Mouse (Mus musculus) neural tube, embryonic 12.5 days (tissue): ENCODE results near the gene Nav2. TPM values are rescaled to one million over a fixed set of nuclear protein-coding genes. Genes with fewer than 3 reads are reported as not detected.

Source experiments
- ATAC-seq: fragments of 200-750 bp; cut with Nextera tagmentation; 2 replicates; pipeline ENCODE4 v1.8.0; 2017; ENCODE audit warnings: low read depth, mild to moderate bottlenecking, moderate TSS enrichment, moderate library complexity; ENCODE audit not compliant: low FRiP score
- H3K27ac ChIP-seq: fragments of 300-500 bp; sonication (generic); 2 replicates; pipeline ENCODE4 v1.5.1; 2016
- H3K27me3 ChIP-seq: fragments of 300-500 bp; sonication (generic); replicated peaks from 2 replicates; pipeline ENCODE4 v1.6.1; 2016; ENCODE audit warnings: mild to moderate bottlenecking
- H3K36me3 ChIP-seq: fragments of 300-500 bp; sonication (generic); 2 replicates; pipeline ENCODE4 v1.6.1; 2016; ENCODE audit warnings: mild to moderate bottlenecking
- H3K4me1 ChIP-seq: fragments of 300-500 bp; sonication (generic); 2 replicates; pipeline ENCODE4 v1.6.1; 2016
- H3K4me2 ChIP-seq: fragments of 300-500 bp; sonication (generic); replicated peaks from 2 replicates; pipeline ENCODE4 v1.6.1; 2016; ENCODE audit warnings: mild to moderate bottlenecking
- H3K4me3 ChIP-seq: fragments of 300-500 bp; sonication (generic); 2 replicates; pipeline ENCODE4 v1.5.1; 2016
- H3K9ac ChIP-seq: fragments of 300-500 bp; sonication (generic); 2 replicates; pipeline ENCODE4 v1.6.1; 2016; ENCODE audit warnings: mild to moderate bottlenecking
- H3K9me3 ChIP-seq: fragments of 300-500 bp; sonication (generic); 2 replicates; pipeline ENCODE4 v1.6.1; 2016; ENCODE audit warnings: mild to moderate bottlenecking
- WGBS: fragments of 180-500 bp; shearing (Covaris S2); methylation state at CpG from one replicate; pipeline ENCODE4 v1.1.7; 2016; 5-methylcytosine and 5-hydroxymethylcytosine counted together
- polyA plus RNA-seq: library from polyadenylated mRNA; unstranded; fragments of >200 nt; fragmentation: Nextera tagmentation; extraction: Ambion mirVana; gene quantifications from 2 replicates; pipeline ENCODE4 v1.2.1, GENCODE M21; 2016

Gene Nav2
- polyA plus RNA-seq, 1 experiment from 2014 or later = 25.2 TPM

GRCm38 (mm10) chr7:49159646-49160555 is 251.4 kb downstream of the Nav2 start:
- Histone ChIP-seq H3K36me3 (no peaks in the 10 kb centered on the region), H3K4me1 (peaks cover 22% of the 10 kb centered on the region), H3K4me2 (no peak overlapping the region), H3K4me3 (no peak overlapping the region), H3K27ac (no peak overlapping the region), H3K9ac (no peak overlapping the region), H3K9me3 (peaks cover 13% of the 10 kb centered on the region), H3K27me3 (no peaks in the 10 kb centered on the region)
- ATAC-seq = no peak
- WGBS = 80% methylated on average over 18 of the region's 18 CpGs

DNA sequence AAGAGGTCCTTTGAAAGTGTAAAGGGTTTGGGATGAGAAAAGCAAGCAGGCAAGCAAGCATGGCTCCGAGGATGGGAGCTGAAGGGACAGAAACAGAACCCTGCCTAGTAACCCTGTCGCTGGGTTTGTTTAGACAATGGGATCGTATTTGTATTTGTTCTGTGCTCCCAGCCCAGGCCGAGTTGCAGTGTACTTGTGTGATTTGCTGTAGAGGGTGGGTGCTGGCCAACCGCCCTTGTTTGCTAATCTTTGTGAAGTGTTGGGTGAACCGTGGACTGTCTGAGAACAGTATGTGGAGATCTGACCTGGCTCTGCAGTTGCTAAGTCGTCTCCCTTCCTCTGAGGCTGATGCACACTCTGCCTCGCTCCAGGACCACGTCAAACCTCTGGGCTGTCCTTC is 253.6 kb downstream of the Nav2 start:
- no peaks in the 10 kb centered on the region for H3K27me3 ChIP-seq
- peaks cover 25% of the 10 kb centered on the region for H3K4me1 ChIP-seq
- no peak overlapping the region for H3K9ac ChIP-seq
- WGBS = 50% methylated on average over 9 of the region's 9 CpGs
- no peak for ATAC-seq
- H3K9me3 ChIP-seq = no peaks in the 10 kb centered on the region
- no peak overlapping the region for H3K27ac ChIP-seq
- no peaks in the 10 kb centered on the region for H3K36me3 ChIP-seq
- H3K4me3 ChIP-seq = no peak overlapping the region
- no peak overlapping the region for H3K4me2 ChIP-seq

- Histone ChIP-seq H3K9ac (no peak overlapping the region), H3K4me3 (no peak overlapping the region), H3K36me3 (no peaks in the 10 kb centered on the region), H3K9me3 (no peaks in the 10 kb centered on the region), H3K4me2 (no peak overlapping the region), H3K27me3 (no peaks in the 10 kb centered on the region), H3K27ac (no peak overlapping the region), H3K4me1 (peaks cover 22% of the 10 kb centered on the region)
- no peak for ATAC-seq
- 50% methylated on average over 11 of the region's 11 CpGs for WGBS
These were observed 255.3 kb downstream of the Nav2 start for GRCm38 (mm10) chr7:49163789-49164188.

DNA sequence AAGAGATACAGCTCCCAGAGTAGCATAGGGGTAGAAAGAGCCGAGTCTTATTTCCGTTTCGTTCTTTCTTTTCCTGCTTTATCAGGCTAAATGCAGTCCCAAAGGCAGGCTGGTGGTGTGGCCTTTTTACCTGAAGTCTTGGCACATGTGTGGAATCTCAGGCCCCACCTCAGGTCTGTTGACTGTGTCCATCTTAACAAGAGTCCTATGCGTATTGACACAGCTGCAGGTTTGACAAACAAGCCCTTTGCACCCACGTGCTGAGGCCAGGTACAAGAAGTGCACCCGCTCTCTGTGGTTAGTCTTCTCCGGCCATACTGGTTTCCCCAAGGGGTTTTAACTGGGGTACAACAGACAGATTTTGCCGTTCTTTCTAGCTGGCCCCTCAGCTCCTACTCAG is 256.4 kb downstream of the Nav2 start:
- Histone ChIP-seq H3K36me3 (no peaks in the 10 kb centered on the region), H3K4me2 (no peak overlapping the region), H3K27ac (no peak overlapping the region), H3K9me3 (no peaks in the 10 kb centered on the region), H3K27me3 (no peaks in the 10 kb centered on the region), H3K4me1 (peaks cover 24% of the 10 kb centered on the region), H3K4me3 (no peak overlapping the region), H3K9ac (no peak overlapping the region)
- WGBS = 92% methylated on average over 8 of the region's 8 CpGs
- ATAC-seq = no peak

DNA sequence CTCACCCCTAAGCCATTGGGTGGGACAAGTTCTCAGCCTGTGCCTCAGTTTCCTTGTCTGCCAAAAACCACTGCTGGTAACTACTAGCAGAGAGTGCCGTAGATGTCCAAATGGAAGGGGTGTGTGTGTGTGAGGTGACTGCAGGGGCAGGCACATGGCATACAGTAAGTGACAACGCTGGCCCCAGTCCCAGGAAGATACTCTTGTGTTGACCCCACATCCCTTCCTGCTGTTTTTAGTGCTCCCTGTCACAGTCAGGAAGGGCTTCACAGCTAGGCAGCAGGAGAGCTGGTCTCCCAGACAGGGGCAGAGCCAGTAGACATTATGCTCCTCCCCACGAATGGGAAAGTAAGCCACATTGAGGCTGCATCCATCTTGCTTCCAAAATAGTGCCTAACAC is 264.4 kb downstream of the Nav2 start:
- ATAC-seq = no peak
- no peaks in the 10 kb centered on the region for H3K9me3 ChIP-seq
- H3K4me1 ChIP-seq = peaks cover 20% of the 10 kb centered on the region
- no peak overlapping the region for H3K4me3 ChIP-seq
- H3K9ac ChIP-seq = no peak overlapping the region
- no peaks in the 10 kb centered on the region for H3K27me3 ChIP-seq
- no peak overlapping the region for H3K4me2 ChIP-seq
- no peaks in the 10 kb centered on the region for H3K36me3 ChIP-seq
- H3K27ac ChIP-seq = no peak overlapping the region
- WGBS = 66% methylated on average over 3 of the region's 3 CpGs

DNA sequence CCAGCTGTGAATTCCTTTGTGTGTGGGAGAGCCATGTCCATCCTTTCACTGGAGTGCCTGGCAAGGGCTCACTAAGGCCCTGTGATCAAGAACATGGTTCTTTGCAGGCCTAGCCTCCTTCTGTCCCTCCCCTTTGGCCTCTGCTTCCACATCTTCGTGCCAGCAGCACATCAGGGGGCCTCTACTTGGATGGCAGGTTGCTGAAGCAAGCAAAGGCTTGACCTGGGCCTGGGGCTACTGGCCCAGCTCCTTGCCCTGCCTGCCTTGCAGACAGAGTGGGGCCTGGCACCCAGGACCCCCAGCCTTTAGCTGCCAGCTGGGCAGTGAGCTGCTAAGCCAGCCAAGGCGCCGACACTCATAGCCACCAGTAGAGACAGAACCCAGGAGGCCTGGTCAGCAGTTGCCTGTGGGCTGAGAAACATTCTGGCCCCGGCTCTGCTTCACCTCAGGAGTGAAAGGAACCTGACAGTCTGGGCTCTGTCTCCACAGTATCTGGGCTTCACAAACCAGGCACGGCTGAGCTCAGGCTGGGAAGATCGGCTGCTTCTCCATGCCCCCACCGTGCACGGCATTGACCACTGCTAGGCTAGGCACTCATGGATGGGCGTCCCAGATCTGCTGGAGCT is 267.4 kb downstream of the Nav2 start:
- H3K36me3 ChIP-seq = no peaks in the 10 kb centered on the region
- H3K27me3 ChIP-seq = no peaks in the 10 kb centered on the region
- no peak for ATAC-seq
- no peaks in the 10 kb centered on the region for H3K9me3 ChIP-seq
- H3K27ac ChIP-seq = no peak overlapping the region
- H3K9ac ChIP-seq = 0 out of 2 replicates have a peak overlapping the region, but pooled peaks have one; percentile 6
- no peak overlapping the region for H3K4me3 ChIP-seq
- WGBS = 79% methylated on average over 9 of the region's 9 CpGs
- peaks cover 16% of the 10 kb centered on the region for H3K4me1 ChIP-seq
- no peak overlapping the region for H3K4me2 ChIP-seq

- H3K9ac ChIP-seq = no peak overlapping the region
- peaks cover 17% of the 10 kb centered on the region for H3K4me1 ChIP-seq
- no peaks in the 10 kb centered on the region for H3K9me3 ChIP-seq
- H3K36me3 ChIP-seq = no peaks in the 10 kb centered on the region
- ATAC-seq = no peak
- no peak overlapping the region for H3K4me3 ChIP-seq
- H3K27me3 ChIP-seq = no peaks in the 10 kb centered on the region
- H3K27ac ChIP-seq = no peak overlapping the region
- WGBS = 87% methylated on average over 21 of the region's 21 CpGs
- no peak overlapping the region for H3K4me2 ChIP-seq
These were observed 268.2 kb downstream of the Nav2 start for GRCm38 (mm10) chr7:49176590-49177201.

DNA sequence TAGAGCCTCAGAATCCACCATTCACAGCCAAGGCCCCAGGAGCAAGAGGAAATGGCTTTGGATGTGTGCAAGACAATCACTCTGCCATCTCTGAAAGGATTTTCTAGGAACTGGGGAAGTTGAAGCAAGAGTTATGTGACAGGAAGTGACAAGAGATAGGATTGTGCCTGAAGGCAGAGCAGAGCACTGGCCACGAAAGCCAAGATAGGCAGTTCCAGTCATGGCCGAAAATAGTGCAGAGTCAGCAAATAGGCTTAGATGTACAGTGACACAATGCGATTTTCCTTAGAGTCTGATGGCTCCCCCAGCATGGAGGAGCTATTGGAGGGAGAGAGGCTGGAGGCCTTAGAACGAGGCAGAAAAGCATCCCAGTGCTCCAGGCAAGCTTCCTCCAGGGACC is 269.7 kb downstream of the Nav2 start:
- no peak for ATAC-seq
- H3K27ac ChIP-seq = no peak overlapping the region
- no peaks in the 10 kb centered on the region for H3K27me3 ChIP-seq
- no peaks in the 10 kb centered on the region for H3K9me3 ChIP-seq
- H3K36me3 ChIP-seq = no peaks in the 10 kb centered on the region
- 84% methylated on average over 4 of the region's 4 CpGs for WGBS
- H3K9ac ChIP-seq = no peak overlapping the region
- no peak overlapping the region for H3K4me3 ChIP-seq
- H3K4me1 ChIP-seq = peaks cover 19% of the 10 kb centered on the region
- H3K4me2 ChIP-seq = no peak overlapping the region

DNA sequence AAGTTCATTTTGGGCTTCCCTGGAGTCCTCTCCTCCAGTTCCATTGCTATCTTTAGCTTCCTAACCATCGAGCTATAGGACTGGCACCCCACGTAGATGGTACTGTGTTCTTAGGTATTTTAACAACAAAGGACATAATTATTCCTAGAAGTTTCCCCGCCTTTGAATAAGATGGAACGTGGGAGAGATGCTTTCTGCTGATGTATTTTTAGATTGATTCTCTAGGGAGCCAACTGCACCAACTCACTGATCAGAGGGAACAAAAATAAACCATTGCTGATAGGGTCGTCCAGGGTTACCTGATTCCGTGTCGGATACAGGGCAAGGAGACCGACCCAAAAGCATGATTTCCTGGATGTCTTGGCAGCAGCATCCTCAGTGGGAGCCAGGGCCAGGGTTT is 272.5 kb downstream of the Nav2 start:
- H3K4me3 ChIP-seq = no peak overlapping the region
- no peak for ATAC-seq
- H3K27ac ChIP-seq = no peak overlapping the region
- no peaks in the 10 kb centered on the region for H3K27me3 ChIP-seq
- peaks cover 26% of the 10 kb centered on the region for H3K4me1 ChIP-seq
- H3K36me3 ChIP-seq = no peaks in the 10 kb centered on the region
- WGBS = 82% methylated on average over 8 of the region's 8 CpGs
- no peaks in the 10 kb centered on the region for H3K9me3 ChIP-seq
- no peak overlapping the region for H3K4me2 ChIP-seq
- H3K9ac ChIP-seq = no peak overlapping the region

GRCm38 (mm10) chr7:49182427-49182826 is 273.9 kb downstream of the Nav2 start:
- no peaks in the 10 kb centered on the region for H3K27me3 ChIP-seq
- 89% methylated on average over 5 of the region's 5 CpGs for WGBS
- H3K9me3 ChIP-seq = no peaks in the 10 kb centered on the region
- no peak overlapping the region for H3K9ac ChIP-seq
- no peak overlapping the region for H3K4me3 ChIP-seq
- H3K36me3 ChIP-seq = no peaks in the 10 kb centered on the region
- no peak for ATAC-seq
- H3K27ac ChIP-seq = no peak overlapping the region
- H3K4me1 ChIP-seq = peaks cover 20% of the 10 kb centered on the region; the same call in 1 of the 2 replicates
- H3K4me2 ChIP-seq = no peak overlapping the region

DNA sequence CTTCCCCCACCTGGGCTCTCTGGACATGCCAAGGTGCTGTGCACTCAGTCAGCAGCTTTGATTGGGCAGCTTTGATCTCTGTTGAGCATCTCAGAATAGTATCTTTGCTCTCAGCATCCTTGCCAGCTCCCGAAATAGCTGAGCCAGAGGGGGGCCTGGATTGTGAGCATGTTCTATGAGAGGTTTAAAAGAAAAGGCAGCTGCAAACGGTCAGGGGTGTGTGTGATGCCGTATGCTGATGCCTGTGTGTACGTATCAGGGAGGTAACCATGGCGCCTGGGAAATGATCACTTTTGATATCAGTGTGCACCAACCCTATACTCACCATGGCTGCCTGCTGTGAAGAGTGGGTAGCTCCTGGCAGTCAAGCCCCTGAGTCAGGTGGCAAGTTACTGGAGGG is 275.2 kb downstream of the Nav2 start:
- peaks cover 20% of the 10 kb centered on the region for H3K4me1 ChIP-seq
- ATAC-seq = no peak

DNA sequence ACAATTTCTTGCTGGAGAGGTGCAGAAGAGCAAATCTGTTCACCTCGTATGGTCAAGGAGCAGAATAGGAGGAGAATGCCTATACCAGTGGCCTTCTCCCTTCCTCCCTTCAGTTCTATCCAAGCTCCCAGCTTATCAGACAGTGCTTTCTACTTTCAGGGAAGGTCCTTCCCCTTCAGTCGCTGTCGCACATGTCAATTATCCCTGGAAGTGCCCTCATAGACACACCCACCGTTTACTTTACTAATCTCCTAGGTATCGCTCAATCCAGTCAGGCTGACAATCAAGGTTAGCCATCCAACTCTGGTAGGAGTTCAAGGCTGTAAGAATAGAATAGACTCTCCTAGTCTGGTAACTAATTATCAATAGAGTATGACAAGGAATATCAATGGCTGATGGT is 277.5 kb downstream of the Nav2 start:
- Histone ChIP-seq H3K9ac (no peak overlapping the region), H3K9me3 (no peaks in the 10 kb centered on the region), H3K27me3 (no peaks in the 10 kb centered on the region), H3K4me3 (no peak overlapping the region), H3K27ac (no peak overlapping the region), H3K4me2 (no peak overlapping the region), H3K36me3 (no peaks in the 10 kb centered on the region), H3K4me1 (peaks cover 34% of the 10 kb centered on the region)
- 86% methylated on average over 5 of the region's 5 CpGs for WGBS
- ATAC-seq = no peak

More for the DNA sequence above, 275.2 kb downstream of the Nav2 start:
- H3K9me3 ChIP-seq = no peaks in the 10 kb centered on the region
- no peaks in the 10 kb centered on the region for H3K36me3 ChIP-seq
- 57% methylated on average over 5 of the region's 5 CpGs for WGBS
- no peaks in the 10 kb centered on the region for H3K27me3 ChIP-seq
- no peak overlapping the region for H3K27ac ChIP-seq
- H3K4me3 ChIP-seq = no peak overlapping the region
- no peak overlapping the region for H3K4me2 ChIP-seq
- H3K9ac ChIP-seq = no peak overlapping the region
